22 mouse cellular contexts compared by ENCODE assay signal in the genomic region with DNA sequence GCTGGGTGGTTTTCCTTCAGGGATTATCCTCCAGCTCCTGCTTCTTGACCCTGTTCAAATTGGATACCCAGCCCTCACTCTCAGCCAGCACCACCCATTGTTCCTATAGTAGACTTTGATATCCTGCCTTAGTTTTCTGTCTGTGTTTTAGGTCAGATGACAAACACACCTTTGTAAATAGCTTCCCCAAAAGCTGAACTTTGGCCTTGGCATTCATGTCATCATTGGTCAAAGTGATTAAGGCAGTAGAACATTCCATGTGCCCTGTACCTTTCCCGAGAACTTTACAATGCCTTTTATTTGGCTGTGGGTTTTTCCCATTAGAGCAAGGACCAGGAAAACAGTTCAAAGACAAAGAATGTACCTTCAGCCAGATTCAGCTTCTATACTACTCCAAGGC. TPM values are rescaled to one million over a fixed set of nuclear protein-coding genes. Genes with fewer than 3 reads are reported as not detected.
DNase-seq lines count a peak whose midpoint lies in the region; ATAC-seq and TF ChIP-seq lines count a peak whose summit lies in the region.
"Had no signal": no experiment of that assay in that cellular context is flagged by ENCODE, and none has a peak within 500 bp of the region (broad histone marks: within the 10 kb centered on the region; RNA-seq: fewer than 3 reads in every experiment).

No protein-coding gene starts in this region.

- no peaks in the 10 kb centered on the region for H3K79me2 ChIP-seq in liver, adult 2 months (ENCODE audit: control insufficient read depth, insufficient read depth, low read length)

- H3K4me3 ChIP-seq in liver, adult 2 months (ENCODE audit: insufficient read depth, low read depth, low read length), result no peak overlapping the region
- H3K4me3 ChIP-seq in liver, embryonic 12.5 days, result no peak overlapping the region
- H3K4me3 ChIP-seq in liver, postnatal 0 days (ENCODE audit: low read depth, low read length), result no peak overlapping the region
- no peak overlapping the region for H3K4me3 ChIP-seq in liver, embryonic 11.5 days (ENCODE audit: low read depth, low read length)
- peak overlapping the region; percentile 17 for H3K4me3 ChIP-seq in testis, adult 2 months (ENCODE audit: control insufficient read depth, low read depth, low read length)

- H3K36me3 ChIP-seq in liver, adult 2 months (ENCODE audit: control insufficient read depth, insufficient read depth, low read length), result no peaks in the 10 kb centered on the region
- H3K36me3 ChIP-seq in liver, embryonic 12.5 days, result no peaks in the 10 kb centered on the region
- H3K36me3 ChIP-seq in liver, postnatal 0 days (replicated peaks; ENCODE audit: insufficient read depth, low read length), result no peaks in the 10 kb centered on the region
- no peaks in the 10 kb centered on the region for H3K36me3 ChIP-seq in liver, embryonic 11.5 days (ENCODE audit: control insufficient read depth, insufficient read depth, low read length)
- H3K36me3 ChIP-seq in testis, adult 2 months (ENCODE audit: control insufficient read depth, insufficient read depth, low read length), result no peaks in the 10 kb centered on the region
- H3K36me3 ChIP-seq: G1E had no signal

- TF ChIP-seq CTCF in liver, adult 2 months (IDR thresholded peaks at IDR 0.05; ENCODE audit: low read depth, low read length), result no peak
- no peak for TF ChIP-seq CTCF in liver, postnatal 0 days (IDR thresholded peaks at IDR 0.05; ENCODE audit: low read depth)
- no peak for TF ChIP-seq CTCF in testis, adult 2 months (IDR thresholded peaks at IDR 0.05; ENCODE audit: control insufficient read depth, insufficient read depth, insufficient replicate concordance, low read depth, low read length)

- no peak for TF ChIP-seq POLR2A in liver, adult 2 months (IDR thresholded peaks at IDR 0.05; ENCODE audit: extremely low read depth, insufficient read depth, low read length)
- no peak for TF ChIP-seq POLR2A in testis, adult 2 months (IDR thresholded peaks at IDR 0.05; ENCODE audit: control insufficient read depth, low read depth, low read length)

- peak; percentile 69 for DNase-seq in liver, adult 2 months (ENCODE audit: extremely low read depth, low read depth, low spot score)
- DNase-seq in liver, postnatal 0 days, result no peak
- DNase-seq in liver, embryonic 11.5 days (ENCODE audit: low spot score), result no peak
- no peak for DNase-seq in testis, postnatal 10 days (ENCODE audit: low spot score)
- DNase-seq in large intestine, adult 2 months (ENCODE audit: low read depth, low spot score), result peak; percentile 87
- DNase-seq in spleen, adult 18-20 months, result no peak
- DNase-seq: adrenal gland, adult 2 months; adrenal gland, adult 8-10 months; adrenal gland, postnatal 10 days; adrenal gland, postnatal 14 days; adrenal gland, postnatal 25 days; B cell, adult 2 months; cerebellum, adult 11 months; cerebellum, adult 11-12 months had no signal

- H3K27me3 ChIP-seq in liver, adult 2 months (ENCODE audit: control insufficient read depth, insufficient read depth, low read length), result no peaks in the 10 kb centered on the region
- no peaks in the 10 kb centered on the region for H3K27me3 ChIP-seq in liver, embryonic 12.5 days (replicated peaks)
- H3K27me3 ChIP-seq in liver, postnatal 0 days (ENCODE audit: insufficient read depth, low read length), result no peaks in the 10 kb centered on the region
- H3K27me3 ChIP-seq in liver, embryonic 11.5 days (replicated peaks; ENCODE audit: control insufficient read depth, insufficient read depth, low read length), result no peaks in the 10 kb centered on the region
- no peaks in the 10 kb centered on the region for H3K27me3 ChIP-seq in testis, adult 2 months (ENCODE audit: control insufficient read depth, insufficient read depth, low read length)
- H3K27me3 ChIP-seq: CH12.LX had no signal

- H3K9me3 ChIP-seq in liver, embryonic 12.5 days (replicated peaks), result no peaks in the 10 kb centered on the region
- H3K9me3 ChIP-seq in liver, postnatal 0 days (ENCODE audit: low read length), result no peaks in the 10 kb centered on the region
- H3K9me3 ChIP-seq in liver, embryonic 11.5 days (ENCODE audit: control insufficient read depth, low read length), result no peaks in the 10 kb centered on the region

- ATAC-seq in liver, embryonic 12.5 days, result no peak
- peak; percentile 38; the same call in 1 of the 2 replicates for ATAC-seq in liver, postnatal 0 days
- ATAC-seq in liver, embryonic 11.5 days (replicated peaks; ENCODE audit: low FRiP score), result no peak
- ATAC-seq: activated CD4-positive, CD25-positive, alpha-beta regulatory T cell, adult 4 months; CD4-positive, CD25-positive, alpha-beta regulatory T cell, adult 4 months; Patski had no signal

- H3K9ac ChIP-seq in liver, adult 2 months (ENCODE audit: low read depth, low read length), result no peak overlapping the region
- H3K9ac ChIP-seq in liver, embryonic 12.5 days, result no peak overlapping the region
- H3K9ac ChIP-seq in liver, postnatal 0 days (replicated peaks), result no peak overlapping the region
- no peak overlapping the region for H3K9ac ChIP-seq in liver, embryonic 11.5 days (ENCODE audit: low read depth, low read length)

- TF ChIP-seq EP300 in liver, postnatal 0 days (IDR thresholded peaks at IDR 0.05; ENCODE audit: low read depth), result no peak

- WGBS in liver, adult 2 months, result 17% methylated on average over 1 of the region's 1 CpGs
- 50% methylated on average over 1 of the region's 1 CpGs for WGBS in liver, embryonic 12.5 days (ENCODE audit: insufficient replicate concordance)
- WGBS in liver, postnatal 0 days (ENCODE audit: insufficient replicate concordance), result 58% methylated on average over 1 of the region's 1 CpGs
- 71% methylated on average over 1 of the region's 1 CpGs for WGBS in liver, embryonic 11.5 days
- 32% methylated on average over 1 of the region's 1 CpGs for WGBS in large intestine, adult 2 months

- no peaks in the 10 kb centered on the region for H3K4me1 ChIP-seq in liver, adult 2 months (ENCODE audit: control insufficient read depth, insufficient read depth, low read length)
- H3K4me1 ChIP-seq in liver, embryonic 12.5 days, result no peaks in the 10 kb centered on the region
- no peaks in the 10 kb centered on the region for H3K4me1 ChIP-seq in liver, postnatal 0 days (ENCODE audit: insufficient read depth)
- no peaks in the 10 kb centered on the region for H3K4me1 ChIP-seq in liver, embryonic 11.5 days (replicated peaks; ENCODE audit: control insufficient read depth, insufficient read depth, low read length)
- H3K4me1 ChIP-seq in testis, adult 2 months (ENCODE audit: control insufficient read depth, insufficient read depth, low read length), result no peaks in the 10 kb centered on the region

- no peak overlapping the region for H3K27ac ChIP-seq in liver, adult 2 months (replicated peaks; ENCODE audit: insufficient read depth, low read depth, low read length)
- no peak overlapping the region for H3K27ac ChIP-seq in liver, embryonic 12.5 days
- no peak overlapping the region for H3K27ac ChIP-seq in liver, postnatal 0 days (ENCODE audit: low read depth)
- H3K27ac ChIP-seq in liver, embryonic 11.5 days (ENCODE audit: low read depth, low read length), result no peak overlapping the region
- H3K27ac ChIP-seq in testis, adult 2 months (ENCODE audit: control insufficient read depth, insufficient read depth, low read depth, low read length), result no peak overlapping the region

- H3K4me2 ChIP-seq in liver, embryonic 12.5 days, result no peak overlapping the region
- no peak overlapping the region for H3K4me2 ChIP-seq in liver, postnatal 0 days (ENCODE audit: low read depth, low read length)
- no peak overlapping the region for H3K4me2 ChIP-seq in liver, embryonic 11.5 days

RNA-seq across cellular contexts. Expression of a gene that starts 18.0 kb away (rescaled TPM):
- 3.0 and 3.3 TPM in 2 replicates for total RNA-seq in liver, adult 2 months (2014; rRNA removed)
- 0.39 and 0.50 TPM in 2 replicates for polyA plus RNA-seq in liver, adult 2 months (2012; rRNA removed)
- 5.7 and 6.5 TPM in 2 replicates for polyA plus RNA-seq in liver, embryonic 12.5 days (2016; fragmentation: Nextera tagmentation; extraction: Ambion mirVana)
- 2.8 and 3.3 TPM in 2 replicates for polyA plus RNA-seq in liver, postnatal 0 days (2015; fragmentation: Nextera tagmentation; extraction: Ambion mirVana)
- 6.5 and 6.8 TPM in 2 replicates for polyA plus RNA-seq in liver, embryonic 11.5 days (2014; fragmentation: Nextera tagmentation; extraction: Ambion mirVana)
- 0.96 and 1.3 TPM in 2 replicates for polyA plus RNA-seq in testis, adult 2 months (2012; rRNA removed)
- polyA plus RNA-seq in large intestine, adult 2 months (2012; rRNA removed), result 1.9 and 3.6 TPM in 2 replicates
- total RNA-seq: MEL had no signal
- polyA plus RNA-seq: activated CD4-positive, CD25-positive, alpha-beta regulatory T cell, adult 4 months; G1E had no signal

Comparison
In these comparisons a context has a peak if more than half of its experiments do, and no peak if none do; other contexts are left out.
1. DNase-seq: peak in liver, adult 2 months (single experiment) and large intestine, adult 2 months (single experiment); none in liver, postnatal 0 days (single experiment), liver, embryonic 11.5 days (single experiment), testis, postnatal 10 days (single experiment) and spleen, adult 18-20 months (0 of 2).